Mouse (Mus musculus) kidney, adult 8-10 months (tissue): ENCODE data around the gene Dnpep.
A peak's percentile ranks its signal among the peaks of the same experiment; 100 is the strongest.

ENCODE experiments used
- DNase-seq, 2 experiments: peaks; one replicate each; pipeline ENCODE4 v3.0.0; 2022

Dnpep gene

DNA sequence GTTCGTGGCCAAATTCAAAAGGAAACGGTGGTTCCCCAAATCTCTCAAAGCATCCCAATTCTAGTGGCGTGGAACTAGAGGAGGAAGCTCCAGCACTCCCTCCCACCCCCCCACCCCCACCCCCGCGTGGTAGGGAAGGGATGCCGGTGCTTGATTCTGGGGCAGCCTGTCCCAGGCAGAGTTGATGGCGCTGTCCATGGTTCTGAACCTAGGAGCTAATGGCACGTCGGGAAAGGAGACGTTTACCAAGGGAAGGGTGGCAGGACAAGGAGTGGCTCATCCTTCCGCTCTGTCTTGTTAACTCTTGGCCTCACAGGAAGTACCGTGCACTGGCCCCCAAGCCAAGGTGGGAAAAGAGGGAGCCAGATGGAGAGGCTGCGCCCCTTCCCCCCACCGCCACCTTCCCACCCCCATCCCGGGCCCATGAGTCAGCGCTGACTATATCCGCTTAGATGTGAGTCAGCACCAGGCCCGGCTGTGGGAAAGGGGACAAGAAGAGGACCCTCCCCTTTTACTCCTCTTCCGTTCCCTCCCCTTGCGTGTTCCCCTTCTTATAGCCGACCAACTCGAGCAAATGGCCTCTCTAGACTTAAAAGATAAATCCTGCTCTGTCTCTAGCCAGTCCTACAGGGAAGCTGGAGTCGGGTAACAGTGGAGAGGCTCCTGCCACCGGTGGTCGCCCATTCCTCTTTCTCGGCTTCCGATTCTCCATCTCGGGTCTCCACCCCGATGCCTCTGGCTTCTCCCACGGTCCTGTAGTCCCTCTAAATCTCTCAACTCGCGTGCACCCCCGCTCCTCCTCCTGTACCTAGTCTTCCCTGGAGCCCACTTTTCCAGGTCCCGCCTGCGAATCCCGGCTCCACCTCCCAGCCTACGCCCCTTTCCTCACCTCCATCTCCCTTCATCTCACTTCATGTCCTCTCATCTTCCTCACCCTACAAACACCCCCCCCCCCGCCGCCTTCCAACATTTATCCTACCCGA lies 54.5 kb downstream of the Dnpep start:
- DNase-seq, result peak in 1 of 2 experiments; percentile 52

DNA sequence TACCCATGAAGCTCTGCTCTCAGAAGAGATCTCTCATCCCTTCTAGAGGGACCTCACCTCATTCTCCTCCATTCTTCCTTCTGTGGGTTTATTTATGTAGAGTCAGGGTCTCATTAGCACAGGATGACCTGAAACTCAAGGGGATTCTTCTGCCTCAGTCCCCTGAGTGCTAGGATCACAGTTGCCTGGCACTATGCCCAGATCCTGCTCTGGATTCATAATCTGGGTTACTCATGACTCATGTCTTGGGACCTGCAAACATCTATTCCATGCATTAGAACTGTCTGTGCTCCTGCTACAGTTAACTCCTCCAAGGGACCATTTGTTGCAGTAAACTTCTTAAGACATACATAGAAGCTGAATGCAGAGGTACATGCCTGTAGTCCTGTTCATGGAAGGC lies 56.5 kb downstream of the Dnpep start:
- no peak for DNase-seq
